Mouse (Mus musculus) embryo, embryonic 9.5 days (tissue): ENCODE data around the gene Pkig.

Source experiments
- DNase-seq: peaks from one replicate; pipeline ENCODE4 v3.0.0-alpha.2; 2017; ENCODE audit errors: extremely low spot score

The Pkig gene

DNA sequence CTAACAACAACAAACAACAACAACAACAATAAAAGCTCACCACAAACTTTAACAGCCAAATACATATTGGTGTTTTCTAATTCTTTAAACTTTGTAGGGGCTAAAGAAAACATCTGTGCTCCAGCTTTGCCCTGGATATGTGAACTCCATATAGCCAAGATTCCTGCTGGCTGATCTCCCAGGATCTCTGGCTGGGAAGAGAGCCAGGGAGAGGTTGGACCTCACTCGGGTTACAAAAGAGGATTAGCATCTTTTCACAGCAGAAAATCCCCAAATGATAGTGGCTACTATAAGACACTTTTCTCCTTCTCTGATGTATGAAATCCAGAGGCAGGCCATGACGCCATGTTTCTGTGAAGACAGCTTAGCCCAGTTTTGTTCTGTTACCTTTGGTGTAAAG, 98.5 kb downstream of the Pkig start:
- DNase-seq = no peak

DNA sequence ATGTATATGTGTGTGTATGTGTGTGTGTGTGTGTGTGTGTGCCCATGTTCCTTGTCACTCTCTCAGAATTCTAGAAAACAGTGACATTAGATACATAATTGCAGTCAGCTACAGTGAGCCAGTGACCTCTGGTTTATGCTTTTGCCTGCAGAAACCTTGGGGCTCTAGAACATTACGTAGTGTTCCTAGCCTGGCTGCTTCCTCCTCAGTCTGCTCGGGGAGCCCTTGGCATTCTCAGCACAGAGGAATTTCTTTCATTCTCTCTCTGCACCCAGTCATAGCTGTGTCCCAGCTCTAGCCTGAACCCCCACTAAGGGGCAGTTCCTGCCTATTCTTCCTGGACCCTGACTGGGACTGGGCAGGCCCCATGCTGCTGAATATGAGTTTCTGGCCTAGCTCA, 100.0 kb downstream of the Pkig start:
- no peak for DNase-seq

DNA sequence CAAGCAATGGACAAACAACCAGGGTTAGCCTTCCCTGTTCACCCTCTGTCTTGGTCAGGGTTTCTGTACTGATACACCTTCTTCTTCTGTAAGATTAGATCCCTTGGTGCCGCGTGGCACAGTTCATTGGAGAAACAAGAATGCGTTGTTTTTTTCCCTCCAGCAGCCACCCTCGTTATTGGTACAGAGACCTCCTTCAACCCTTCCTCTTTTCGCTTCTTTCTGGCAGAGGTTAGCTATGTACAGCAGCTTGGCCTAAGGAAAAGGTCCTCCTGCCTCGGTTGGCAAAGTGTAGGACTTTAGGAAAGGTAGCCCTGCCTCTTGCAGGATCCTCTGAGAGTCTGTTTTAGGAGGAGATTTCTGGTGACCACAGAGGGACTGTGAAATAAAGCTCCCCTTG, 102.4 kb downstream of the Pkig start:
- no peak for DNase-seq

DNA sequence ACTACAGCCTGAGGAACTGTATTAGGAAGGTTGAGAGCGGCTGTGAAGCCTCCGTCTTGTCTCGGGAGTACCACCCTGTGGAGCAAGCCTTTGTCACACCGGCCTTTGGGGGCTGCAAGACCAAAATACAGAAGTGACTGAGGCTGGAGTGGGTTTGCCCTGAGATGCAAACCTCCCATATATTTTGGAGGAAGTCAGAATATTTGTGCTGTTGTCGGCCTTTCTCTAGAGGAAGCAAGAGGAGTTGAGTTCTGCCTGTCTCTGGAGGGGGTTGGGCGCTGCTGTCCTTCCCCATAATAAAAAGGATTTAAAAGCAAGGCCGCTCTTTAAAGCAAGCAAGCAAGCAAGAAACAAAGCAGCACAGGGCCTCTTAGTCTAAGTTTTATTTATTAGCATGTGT, 103.2 kb downstream of the Pkig start:
- DNase-seq = no peak

DNA sequence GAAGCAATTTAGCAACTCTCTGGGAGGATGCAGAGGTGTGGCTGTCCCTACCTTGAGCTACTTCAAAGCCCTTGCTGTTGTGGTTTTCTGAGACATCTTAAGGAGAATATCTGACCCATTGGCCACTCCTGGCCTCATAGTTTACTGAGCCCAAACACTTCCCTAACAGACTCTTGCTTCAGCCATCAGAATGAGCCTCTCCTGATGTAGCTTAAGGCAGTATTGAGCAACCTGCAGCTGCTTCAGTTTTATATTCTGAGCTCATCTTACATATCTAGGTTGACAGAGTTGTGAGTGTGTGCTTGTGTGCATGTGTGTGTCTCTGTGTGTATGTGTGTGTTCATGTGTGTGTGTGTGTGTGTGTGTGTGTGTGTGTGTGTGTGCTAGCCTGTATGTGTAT, 108.1 kb downstream of the Pkig start:
- DNase-seq = no peak

DNA sequence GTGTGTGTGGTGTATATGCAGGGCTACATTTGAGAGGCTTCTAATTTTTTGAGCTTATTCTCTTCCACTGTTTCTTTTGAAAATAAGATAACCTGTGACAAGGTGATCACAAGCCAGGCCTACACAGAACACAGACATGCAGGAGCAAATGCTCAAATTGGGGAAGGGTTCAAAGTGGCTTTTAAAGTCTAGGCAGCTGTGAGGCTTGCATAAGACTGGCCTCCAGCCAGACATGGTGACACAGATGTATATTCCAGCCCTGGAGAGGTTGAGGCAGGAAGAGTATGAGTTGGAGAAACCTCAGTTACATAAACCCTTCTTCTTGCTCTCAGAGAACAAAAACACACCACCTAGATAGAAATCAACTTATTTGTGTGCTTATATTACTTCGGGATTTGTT, 108.7 kb downstream of the Pkig start:
- no peak for DNase-seq

DNA sequence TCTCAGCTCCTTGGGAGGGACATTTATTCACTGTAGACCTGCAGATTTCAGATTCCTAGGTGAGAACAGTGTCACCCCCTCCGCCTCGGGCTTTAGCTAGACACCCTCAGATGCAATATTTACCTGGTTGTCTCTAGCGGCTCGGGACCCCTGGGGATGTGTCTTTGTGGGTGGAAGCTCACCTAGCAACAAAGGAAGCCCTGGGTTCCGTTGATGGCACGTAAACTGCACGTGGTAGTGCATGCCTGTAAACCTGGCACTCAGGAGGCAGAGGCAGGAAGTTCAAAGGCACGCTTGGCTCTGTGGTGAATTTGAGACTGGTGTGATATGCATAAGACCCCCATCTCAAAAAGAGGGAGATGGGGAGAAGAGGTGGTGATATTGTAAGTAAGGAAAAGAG, 112.5 kb downstream of the Pkig start:
- no peak for DNase-seq
